Mouse (Mus musculus) lung, postnatal 4 days (tissue): ENCODE results near the gene Samd3.
A peak's percentile ranks its signal among the peaks of the same experiment; 100 is the strongest.

ENCODE experiments used
- DNase-seq, 2 experiments: peaks; one replicate each; pipeline ENCODE4 v3.0.0; 2021

Samd3 gene

GRCm38 (mm10) chr10:26229488-26229887 is at the start of gene Samd3:
Samd3 (plus strand) TSS chr10:26229707.
- no peak for DNase-seq

DNA sequence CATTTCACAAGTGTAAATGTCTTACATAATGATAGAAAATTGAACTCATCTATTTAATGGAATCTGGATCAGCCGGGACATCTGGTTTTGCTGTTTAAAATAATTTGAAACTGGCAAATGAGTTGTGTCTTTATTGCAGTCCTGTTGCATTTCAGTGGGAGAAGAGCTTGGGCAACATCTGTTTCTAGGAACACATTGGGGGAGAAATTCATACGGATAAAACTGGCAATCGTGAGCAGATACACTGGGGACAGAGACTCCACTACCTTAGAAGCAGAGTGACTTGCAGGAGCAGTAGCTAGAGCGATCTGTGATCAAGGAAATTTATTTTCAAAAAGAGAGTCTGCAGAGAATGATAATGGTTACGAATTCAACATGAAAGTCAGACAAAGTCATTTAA is 44.2 kb upstream of the Samd3 start:
- no peak for DNase-seq

DNA sequence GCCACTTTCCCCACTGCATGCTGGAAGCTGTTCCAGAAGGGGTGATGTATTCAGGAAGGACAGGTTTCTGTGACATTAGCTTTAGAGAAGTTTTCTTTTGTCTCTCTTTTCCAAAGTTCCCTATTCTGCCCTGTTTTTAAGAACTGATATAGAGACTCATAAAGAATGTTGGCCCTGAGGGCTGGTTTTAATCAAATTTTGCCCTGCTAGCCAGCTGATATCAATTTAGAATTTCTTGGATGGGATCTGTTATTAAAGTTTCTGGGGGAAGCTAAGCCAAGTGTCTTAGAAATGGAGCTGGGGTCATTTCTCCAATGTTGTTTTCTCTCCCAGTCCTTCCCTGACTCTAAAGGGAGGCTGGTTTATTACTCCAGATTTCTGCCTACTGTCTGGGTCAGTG is 38.7 kb upstream of the Samd3 start:
- no peak for DNase-seq

- DNase-seq = no peak
These were observed 34.6 kb upstream of the Samd3 start for GRCm38 (mm10) chr10:26194892-26195291.

DNA sequence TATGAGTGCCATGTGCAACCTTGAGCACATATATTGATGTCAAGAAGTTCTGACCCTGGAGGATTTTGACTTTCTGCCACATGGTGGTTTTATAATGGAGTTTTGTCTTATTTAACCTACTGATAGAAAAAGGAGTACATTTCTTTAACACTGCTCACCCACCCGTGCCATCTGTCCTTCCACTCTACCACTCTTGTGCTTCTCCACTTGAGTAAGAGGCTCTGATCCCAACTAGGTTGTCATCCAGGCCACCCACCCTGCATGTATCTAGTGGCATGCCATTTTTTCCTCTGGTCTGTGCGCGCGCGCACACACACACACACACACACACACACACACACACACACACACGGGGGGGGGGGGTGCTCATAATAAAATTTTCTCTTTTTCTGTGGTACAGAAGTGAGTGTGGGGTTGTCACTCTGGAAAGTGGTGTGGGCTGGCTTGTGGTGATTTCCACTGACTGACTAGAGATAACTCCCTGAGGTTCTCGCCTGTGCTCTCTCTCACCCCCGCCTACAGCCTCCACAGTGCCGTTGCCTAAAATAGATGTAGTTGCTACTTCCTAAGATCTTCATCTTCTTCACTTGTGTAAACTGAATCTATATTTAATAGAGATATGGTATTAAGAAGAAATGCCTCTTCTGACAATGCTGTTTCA is 26.7 kb upstream of the Samd3 start:
- DNase-seq = no peak

- no peak for DNase-seq
These were observed 8.8 kb upstream of the Samd3 start for GRCm38 (mm10) chr10:26220729-26221128.

GRCm38 (mm10) chr10:26226241-26226640 is 3.3 kb upstream of the Samd3 start:
- DNase-seq = no peak

- DNase-seq = peak; percentile 9 to 42
These were observed 2.8 kb upstream of the Samd3 start for GRCm38 (mm10) chr10:26226734-26227133.

DNA sequence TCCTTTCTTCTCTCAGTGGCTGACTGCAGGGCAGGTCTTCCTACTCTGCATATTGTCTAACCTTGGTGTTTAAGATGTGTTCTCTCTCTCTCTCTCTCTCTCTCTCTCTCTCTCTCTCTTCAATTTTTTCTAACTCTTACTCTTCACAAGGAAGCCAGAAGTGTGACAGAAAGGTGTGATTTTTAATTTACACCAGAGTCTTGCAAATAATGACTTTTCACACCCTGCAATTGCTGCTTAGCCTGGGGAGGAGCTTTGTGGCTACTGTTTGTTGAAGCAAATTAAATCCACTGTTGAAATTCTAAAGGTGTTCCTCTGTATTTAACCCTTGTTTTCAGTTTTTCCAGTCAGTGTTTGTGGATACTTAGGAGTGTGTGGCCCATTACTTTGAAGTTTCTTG is 1.3 kb upstream of the Samd3 start:
- no peak for DNase-seq

DNA sequence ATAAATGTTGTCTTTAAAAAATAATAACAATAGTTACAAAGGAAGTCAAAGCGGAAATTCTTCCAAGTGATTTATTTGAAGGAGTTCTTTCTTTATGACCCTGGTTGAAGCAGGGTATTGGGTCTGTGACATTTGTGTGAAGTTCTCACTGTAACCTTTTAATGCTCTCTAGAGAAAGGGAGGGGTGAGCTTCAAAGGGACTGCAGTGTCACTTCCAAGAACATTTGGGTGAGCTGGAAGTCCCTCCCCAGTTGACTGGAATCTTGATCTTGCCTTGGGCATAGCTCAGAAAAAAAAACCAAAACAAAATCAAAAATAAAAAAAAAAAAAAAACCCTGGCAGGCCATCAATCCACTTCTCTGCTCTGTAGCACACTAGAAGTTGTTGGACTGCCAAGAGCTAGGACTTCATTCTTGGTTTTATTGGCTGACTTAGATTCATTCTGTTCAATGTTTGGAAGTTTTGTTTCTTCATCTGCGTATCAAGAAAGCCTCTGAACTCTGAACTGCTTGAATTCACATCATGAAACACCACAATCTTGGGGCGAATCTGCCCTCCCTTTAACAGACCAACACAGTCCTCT is 2.7 kb downstream of the Samd3 start:
- DNase-seq = no peak

GRCm38 (mm10) chr10:26238559-26238958 is 9.1 kb downstream of the Samd3 start:
- DNase-seq = peak in 1 of 2 experiments; percentile 20

GRCm38 (mm10) chr10:26239090-26239489 is 9.6 kb downstream of the Samd3 start:
- DNase-seq = no peak

DNA sequence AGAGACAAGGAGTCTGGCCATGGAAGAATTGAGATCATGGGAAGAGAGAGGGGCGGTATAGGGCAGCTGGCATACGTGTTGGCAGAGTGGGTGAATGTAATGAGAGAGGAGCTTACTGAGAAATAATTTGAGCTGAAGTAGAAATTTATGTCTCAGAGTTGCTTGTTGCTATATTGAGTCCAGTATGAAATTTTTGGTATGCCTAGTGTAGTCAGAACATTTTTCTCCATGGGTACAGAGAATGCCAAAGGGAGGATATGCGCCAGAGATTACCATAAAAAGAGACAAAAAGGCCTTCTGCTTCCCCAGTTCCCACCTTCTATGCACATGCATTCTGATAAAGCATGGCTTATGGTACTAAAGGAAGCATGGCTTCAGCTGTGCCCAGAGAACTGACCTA is 13.7 kb downstream of the Samd3 start:
- no peak for DNase-seq

DNA sequence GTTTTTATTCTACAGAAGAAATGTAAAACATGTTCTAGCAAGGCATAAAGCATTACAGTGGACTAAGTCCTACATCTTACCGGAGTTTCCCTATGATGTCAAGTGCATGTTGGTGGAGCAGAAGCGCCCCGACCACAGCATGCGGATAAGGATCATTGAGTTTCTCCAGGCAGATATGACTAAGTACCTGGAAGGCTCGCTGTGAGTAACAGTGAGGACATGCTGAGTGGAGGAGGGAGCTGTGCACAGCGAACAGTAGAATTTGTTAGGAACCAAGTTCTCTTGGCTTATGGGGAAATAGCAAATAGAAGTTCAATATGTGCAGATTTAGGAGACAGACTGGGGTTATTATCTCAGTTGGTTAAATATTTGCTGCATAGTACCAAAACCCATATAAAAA is 15.0 kb downstream of the Samd3 start:
- DNase-seq = no peak

DNA sequence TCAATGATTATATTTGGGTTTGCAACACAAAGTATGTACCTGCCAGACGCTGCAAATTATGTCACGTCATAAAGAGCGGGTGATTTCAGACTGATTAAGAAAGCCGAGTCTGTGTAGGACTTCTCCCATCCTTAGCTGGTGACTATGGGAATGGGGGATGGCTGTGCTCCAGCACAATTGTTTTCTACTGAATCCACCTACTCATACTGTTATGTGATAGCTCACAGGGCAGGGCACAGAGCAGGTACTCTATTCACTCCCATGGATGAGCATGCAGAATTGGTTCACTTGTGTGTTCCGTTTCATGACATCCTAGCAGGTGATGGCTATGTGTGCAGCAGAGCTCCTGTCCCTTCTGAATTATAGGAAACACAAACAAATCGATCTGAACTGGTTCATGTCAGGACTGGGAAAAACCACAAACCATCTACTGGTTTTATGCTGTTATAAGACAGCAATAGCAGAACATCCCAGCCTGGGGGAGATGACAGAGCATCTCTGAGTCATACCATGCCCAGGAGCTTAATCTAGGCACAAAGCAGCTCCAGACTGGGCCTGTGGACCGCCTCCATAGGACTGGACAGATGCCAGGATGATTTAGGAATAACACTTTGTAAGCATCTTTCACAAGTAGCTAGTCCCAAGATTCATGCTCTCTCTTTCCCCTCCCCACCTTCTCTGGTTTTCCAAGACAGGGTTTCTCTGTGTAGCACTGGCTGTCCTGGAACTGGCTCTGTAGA is 20.1 kb downstream of the Samd3 start:
- DNase-seq = no peak

DNA sequence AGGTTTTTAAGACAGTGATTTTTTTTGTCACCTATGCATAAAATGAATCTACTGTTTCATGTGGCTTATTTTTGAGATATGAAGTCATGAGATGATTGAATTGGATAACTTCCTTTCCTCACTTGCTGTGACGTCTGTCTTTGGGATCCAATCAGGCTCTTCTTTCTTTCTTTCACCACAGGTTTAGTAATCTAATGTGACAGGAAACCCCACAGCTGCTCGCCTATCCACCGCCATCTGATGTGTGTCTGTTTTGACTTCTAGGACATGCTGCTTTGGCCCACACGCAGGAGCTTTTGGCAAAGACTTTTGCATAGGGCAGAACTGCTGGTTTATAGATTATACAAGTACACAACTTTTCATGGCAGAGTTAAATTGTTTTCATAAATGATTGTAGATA is 30.4 kb downstream of the Samd3 start:
- peak in 1 of 2 experiments; percentile 37 for DNase-seq

- no peak for DNase-seq
These were observed 34.4 kb downstream of the Samd3 start for GRCm38 (mm10) chr10:26263744-26264459.

- no peak for DNase-seq
These were observed 45.9 kb downstream of the Samd3 start for GRCm38 (mm10) chr10:26275414-26275813.

GRCm38 (mm10) chr10:26280009-26280408 is 50.5 kb downstream of the Samd3 start:
- DNase-seq = no peak

- no peak for DNase-seq
These were observed 57.6 kb downstream of the Samd3 start for GRCm38 (mm10) chr10:26287136-26287535.

DNA sequence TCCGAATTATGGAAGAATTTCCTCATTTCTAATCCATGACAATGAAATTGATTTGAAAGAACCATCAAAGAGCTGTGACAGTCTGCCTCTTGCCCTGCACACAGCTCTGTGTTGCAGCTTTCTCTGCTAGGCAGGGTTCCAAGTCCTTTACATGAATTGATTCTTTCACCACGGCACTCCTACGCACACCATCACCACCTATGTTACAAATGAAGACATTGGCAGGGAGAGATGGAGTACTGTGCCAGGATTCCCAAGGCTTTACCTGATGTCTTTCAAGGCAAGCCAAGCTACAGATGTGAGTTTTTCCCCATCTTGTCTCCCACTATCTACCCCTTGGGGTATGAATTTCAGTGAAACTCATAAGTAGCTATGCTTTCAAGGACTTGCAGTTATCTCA is 67.7 kb downstream of the Samd3 start:
- no peak for DNase-seq

GRCm38 (mm10) chr10:26297626-26298025 is 68.1 kb downstream of the Samd3 start:
- no peak for DNase-seq

DNA sequence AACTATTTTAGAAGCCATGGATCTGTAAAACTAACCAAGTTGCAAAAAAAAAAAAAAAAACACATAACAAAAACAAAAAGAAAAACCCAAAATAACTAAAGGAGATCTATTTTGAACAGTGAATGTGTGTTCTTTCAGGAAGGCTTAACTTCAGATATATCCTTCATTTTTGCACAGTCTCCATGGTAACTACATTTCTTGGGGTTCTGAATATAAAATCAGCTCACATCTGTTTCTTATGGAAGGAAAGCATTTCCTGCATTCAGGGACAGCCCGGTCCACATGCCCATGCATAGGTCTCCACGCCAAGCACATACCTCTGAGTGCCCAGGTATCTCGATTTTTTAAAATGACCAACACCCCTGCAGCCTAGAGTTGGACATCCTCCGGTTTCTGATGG is 72.8 kb downstream of the Samd3 start:
- DNase-seq = no peak

GRCm38 (mm10) chr10:26303485-26303884 is 74.0 kb downstream of the Samd3 start:
- DNase-seq = no peak
